Mouse (Mus musculus) CH12.LX (cell line): ENCODE data around the gene Map7.

Experiments
- HCFC1 ChIP-seq: IDR thresholded peaks from 2 replicates; pipeline ENCODE4 v1.6.1; 2012; ENCODE audit warnings: low read depth, mild to moderate bottlenecking, inconsistent platforms, low read length, improper control_type of control experiment
- NELFE ChIP-seq: IDR thresholded peaks from 2 replicates; pipeline ENCODE4 v1.6.1; 2011; ENCODE audit warnings: low read depth, low read length, improper control_type of control experiment
- NRF1 ChIP-seq: IDR thresholded peaks from 2 replicates; pipeline ENCODE4 v1.6.1; 2014; ENCODE audit warnings: low read depth, mild to moderate bottlenecking, inconsistent platforms, low read length, improper control_type of control experiment, moderate library complexity

DNA sequence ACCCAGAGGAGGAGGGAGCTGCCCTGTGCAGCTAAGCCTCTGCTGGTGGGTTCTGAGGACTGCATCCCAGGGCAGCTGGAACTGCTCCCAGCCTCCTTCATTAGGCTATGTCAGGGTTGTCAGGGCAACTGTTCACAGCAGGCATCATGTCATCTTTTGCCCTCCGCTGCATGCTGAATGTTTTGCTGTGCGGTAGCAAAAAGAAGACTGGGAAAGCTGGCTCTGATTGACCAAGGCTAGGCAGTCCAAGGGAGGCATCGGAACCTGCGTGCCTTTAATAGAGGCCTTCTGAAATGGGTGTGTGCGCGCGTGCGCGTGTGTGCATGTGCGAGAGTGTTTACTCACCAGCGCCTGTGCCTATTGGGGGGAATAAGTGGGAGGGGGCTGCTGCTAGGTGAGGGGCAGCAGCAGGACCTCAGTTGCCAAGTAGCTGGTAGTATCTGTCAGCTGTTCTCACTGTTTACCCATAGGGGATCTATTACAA, 22.4 kb downstream of the Map7 start:
- TF ChIP-seq NRF1, result no peak
- no peak for TF ChIP-seq NELFE
- no peak for TF ChIP-seq HCFC1
